ENCODE assay signal across 8 mouse cellular contexts in genomic region chr16:17529981-17530586, GRCm38 (mm10). TPM values are rescaled to one million over a fixed set of nuclear protein-coding genes. Genes with fewer than 3 reads are reported as not detected.
DNase-seq lines count a peak whose midpoint lies in the region; ATAC-seq lines count a peak whose summit lies in the region.

No protein-coding gene starts in this region.

- WGBS in heart, embryonic 13.5 days, result 16% methylated on average over 17 of the region's 17 CpGs
- 18% methylated on average over 17 of the region's 17 CpGs for WGBS in hindbrain, embryonic 13.5 days
- 9% methylated on average over 17 of the region's 17 CpGs for WGBS in liver, embryonic 16.5 days (ENCODE audit: insufficient replicate concordance)

- no peak for ATAC-seq in heart, embryonic 13.5 days (ENCODE audit: extremely low read depth, insufficient number of reproducible peaks, low FRiP score, low TSS enrichment)
- 0 out of 2 replicates have a peak, but pooled peaks have one; percentile 7 for ATAC-seq in hindbrain, embryonic 13.5 days (ENCODE audit: low FRiP score)
- ATAC-seq in liver, embryonic 16.5 days (ENCODE audit: low read depth), result no peak
- no peak for ATAC-seq in activated CD4-positive, CD25-positive, alpha-beta regulatory T cell, adult 4 months

- intact Hi-C loops in heart, postnatal 25 days (cut with DNase I), result loop anchor here (1.0 to 2.0 kb wide), 2 partner anchors 20 to 127 kb away; no protein-coding TSS in a partner anchor

- H3K27ac ChIP-seq in heart, embryonic 13.5 days (replicated peaks), result peak overlapping the region; percentile 93
- H3K27ac ChIP-seq in brown adipose tissue, adult 24 weeks (replicated peaks; ENCODE audit: low read depth, low read length), result peak overlapping the region; percentile 50
- peak overlapping the region; percentile 98 for H3K27ac ChIP-seq in hindbrain, embryonic 13.5 days
- peak overlapping the region; percentile 96 for H3K27ac ChIP-seq in liver, embryonic 16.5 days (ENCODE audit: low read length)

- H3K4me1 ChIP-seq in heart, embryonic 13.5 days, result peaks cover 19% of the 10 kb centered on the region
- H3K4me1 ChIP-seq in brown adipose tissue, adult 24 weeks (ENCODE audit: control insufficient read depth, insufficient read depth, insufficient read length, low read length), result peaks cover 8% of the 10 kb centered on the region; the same call in 1 of the 2 replicates
- peaks cover 30% of the 10 kb centered on the region for H3K4me1 ChIP-seq in hindbrain, embryonic 13.5 days (replicated peaks)
- H3K4me1 ChIP-seq in liver, embryonic 16.5 days (ENCODE audit: control insufficient read depth, low read depth, low read length), result peaks cover 16% of the 10 kb centered on the region

- H3K4me2 ChIP-seq in heart, embryonic 13.5 days, result peak overlapping the region; percentile 94
- peak overlapping the region; percentile 87 for H3K4me2 ChIP-seq in hindbrain, embryonic 13.5 days
- H3K4me2 ChIP-seq in liver, embryonic 16.5 days (ENCODE audit: low read depth, low read length), result peak overlapping the region; percentile 96

- peak overlapping the region; percentile 88 for H3K9ac ChIP-seq in heart, embryonic 13.5 days
- peak overlapping the region; percentile 89 for H3K9ac ChIP-seq in hindbrain, embryonic 13.5 days
- H3K9ac ChIP-seq in liver, embryonic 16.5 days (ENCODE audit: low read depth, low read length), result peak overlapping the region; percentile 88

- H3K9me3 ChIP-seq in heart, embryonic 13.5 days, result no peaks in the 10 kb centered on the region
- no peaks in the 10 kb centered on the region for H3K9me3 ChIP-seq in hindbrain, embryonic 13.5 days
- no peaks in the 10 kb centered on the region for H3K9me3 ChIP-seq in liver, embryonic 16.5 days (replicated peaks; ENCODE audit: control insufficient read depth, low read length)

- peak overlapping the region; percentile 63 for H3K4me3 ChIP-seq in heart, embryonic 13.5 days
- peak overlapping the region; percentile 71 for H3K4me3 ChIP-seq in brown adipose tissue, adult 24 weeks (ENCODE audit: insufficient read depth, low read depth, low read length)
- H3K4me3 ChIP-seq in hindbrain, embryonic 13.5 days, result peak overlapping the region; percentile 59
- peak overlapping the region; percentile 84 for H3K4me3 ChIP-seq in liver, embryonic 16.5 days (ENCODE audit: low read depth, low read length)

- H3K27me3 ChIP-seq in heart, embryonic 13.5 days (replicated peaks), result no peaks in the 10 kb centered on the region
- no peaks in the 10 kb centered on the region for H3K27me3 ChIP-seq in hindbrain, embryonic 13.5 days
- H3K27me3 ChIP-seq in liver, embryonic 16.5 days (ENCODE audit: control insufficient read depth, insufficient read depth, low read depth, low read length), result no peaks in the 10 kb centered on the region

- DNase-seq in heart, postnatal 25 days (ENCODE audit: low spot score), result no peak
- no peak for DNase-seq in retina, embryonic 14.5 days (ENCODE audit: low spot score)
- DNase-seq in ovary, postnatal 10 days (ENCODE audit: low spot score), result no peak

- H3K36me3 ChIP-seq in heart, embryonic 13.5 days, result peaks cover 40% of the 10 kb centered on the region
- H3K36me3 ChIP-seq in hindbrain, embryonic 13.5 days, result peaks cover 41% of the 10 kb centered on the region
- H3K36me3 ChIP-seq in liver, embryonic 16.5 days (ENCODE audit: control insufficient read depth, insufficient read depth), result peaks cover 19% of the 10 kb centered on the region

RNA-seq across cellular contexts. Expression of gene Thap7, which starts 0.9 kb away (rescaled TPM):
- polyA plus RNA-seq in heart, embryonic 13.5 days (2015; fragmentation: Nextera tagmentation; extraction: Ambion mirVana), result 31.7 and 35.4 TPM in 2 replicates
- 10 to 100 TPM; 13.1 to 14.7 TPM for total RNA-seq in heart, postnatal 25 days (2021)
- polyA plus RNA-seq in brown adipose tissue, adult 24 weeks (2012; ENCODE audit: insufficient read depth, insufficient read length, missing spikeins), result 19.5 and 21.9 TPM in 2 replicates
- polyA plus RNA-seq in hindbrain, embryonic 13.5 days (2015; fragmentation: Nextera tagmentation; extraction: Ambion mirVana), result 68.2 and 69.0 TPM in 2 replicates
- polyA plus RNA-seq in liver, embryonic 16.5 days (2015; fragmentation: Nextera tagmentation; extraction: Ambion mirVana), result 18.9 and 21.1 TPM in 2 replicates
- 10 to 100 TPM; 67.5 to 70.8 TPM for polyA plus RNA-seq in activated CD4-positive, CD25-positive, alpha-beta regulatory T cell, adult 4 months (2017; shearing (Covaris generic))

RNA-seq across cellular contexts. Expression of gene Lztr1, which starts 21.6 kb away (rescaled TPM):
- 49.9 and 55.7 TPM in 2 replicates for polyA plus RNA-seq in heart, embryonic 13.5 days (2015; fragmentation: Nextera tagmentation; extraction: Ambion mirVana)
- total RNA-seq in heart, postnatal 25 days (2021), result 10 to 100 TPM; 34.3 to 35.0 TPM
- polyA plus RNA-seq in brown adipose tissue, adult 24 weeks (2012; ENCODE audit: insufficient read depth, insufficient read length, missing spikeins), result 38.0 and 38.2 TPM in 2 replicates
- polyA plus RNA-seq in hindbrain, embryonic 13.5 days (2015; fragmentation: Nextera tagmentation; extraction: Ambion mirVana), result 133 TPM in 2 replicates
- polyA plus RNA-seq in liver, embryonic 16.5 days (2015; fragmentation: Nextera tagmentation; extraction: Ambion mirVana), result 25.2 and 25.7 TPM in 2 replicates
- polyA plus RNA-seq in activated CD4-positive, CD25-positive, alpha-beta regulatory T cell, adult 4 months (2017; shearing (Covaris generic)), result 10 to 100 TPM; 41.0 to 47.1 TPM

RNA-seq across cellular contexts. Expression of gene Lrrc74b, which starts 31.0 kb away (rescaled TPM):
- 0.19 TPM in 2 replicates for polyA plus RNA-seq in heart, embryonic 13.5 days (2015; fragmentation: Nextera tagmentation; extraction: Ambion mirVana)
- total RNA-seq in heart, postnatal 25 days (2021), result under 1 TPM in 1 of 2 experiments, not detected in 1; 0.17 TPM
- polyA plus RNA-seq in brown adipose tissue, adult 24 weeks (2012; ENCODE audit: insufficient read depth, insufficient read length, missing spikeins), result 0.91 TPM in 1 of 2 replicates, not detected in the other
- polyA plus RNA-seq in hindbrain, embryonic 13.5 days (2015; fragmentation: Nextera tagmentation; extraction: Ambion mirVana), result 0.75 and 1.3 TPM in 2 replicates
- polyA plus RNA-seq in liver, embryonic 16.5 days (2015; fragmentation: Nextera tagmentation; extraction: Ambion mirVana), result 0.06 TPM in 1 of 2 replicates, not detected in the other
- polyA plus RNA-seq in activated CD4-positive, CD25-positive, alpha-beta regulatory T cell, adult 4 months (2017; shearing (Covaris generic)), result not detected

RNA-seq across cellular contexts. Expression of gene P2rx6, which starts 31.6 kb away (rescaled TPM):
- polyA plus RNA-seq in heart, embryonic 13.5 days (2015; fragmentation: Nextera tagmentation; extraction: Ambion mirVana), result 0.65 and 0.79 TPM in 2 replicates
- under 1 TPM; 0.50 to 0.83 TPM for total RNA-seq in heart, postnatal 25 days (2021)
- polyA plus RNA-seq in brown adipose tissue, adult 24 weeks (2012; ENCODE audit: insufficient read depth, insufficient read length, missing spikeins), result 4.6 and 7.6 TPM in 2 replicates
- polyA plus RNA-seq in hindbrain, embryonic 13.5 days (2015; fragmentation: Nextera tagmentation; extraction: Ambion mirVana), result 1.9 and 2.1 TPM in 2 replicates
- polyA plus RNA-seq in liver, embryonic 16.5 days (2015; fragmentation: Nextera tagmentation; extraction: Ambion mirVana), result 0.07 and 0.09 TPM in 2 replicates
- not detected for polyA plus RNA-seq in activated CD4-positive, CD25-positive, alpha-beta regulatory T cell, adult 4 months (2017; shearing (Covaris generic))

RNA-seq across cellular contexts. Expression of gene Aifm3, which starts 40.7 kb away (rescaled TPM):
- 0.88 and 1.0 TPM in 2 replicates for polyA plus RNA-seq in heart, embryonic 13.5 days (2015; fragmentation: Nextera tagmentation; extraction: Ambion mirVana)
- under 1 TPM in 1 of 2 experiments, not detected in 1; 0.28 TPM for total RNA-seq in heart, postnatal 25 days (2021)
- polyA plus RNA-seq in brown adipose tissue, adult 24 weeks (2012; ENCODE audit: insufficient read depth, insufficient read length, missing spikeins), result not detected in 2 replicates
- 5.7 and 6.3 TPM in 2 replicates for polyA plus RNA-seq in hindbrain, embryonic 13.5 days (2015; fragmentation: Nextera tagmentation; extraction: Ambion mirVana)
- polyA plus RNA-seq in liver, embryonic 16.5 days (2015; fragmentation: Nextera tagmentation; extraction: Ambion mirVana), result 3.8 and 6.3 TPM in 2 replicates
- polyA plus RNA-seq in activated CD4-positive, CD25-positive, alpha-beta regulatory T cell, adult 4 months (2017; shearing (Covaris generic)), result not detected
